Mouse (Mus musculus) layer of hippocampus, adult 8-10 months (tissue): ENCODE results near the gene Gm10718. TPM values are rescaled to one million over a fixed set of nuclear protein-coding genes. Genes with fewer than 3 reads are reported as not detected.
"Not testable (repeated sequence)": the region's sequence is repeated elsewhere in the genome, so short reads cannot be mapped to it uniquely, and the experiment has no call there.

Source experiments
- DNase-seq, 2 experiments: peaks; one replicate each; pipeline ENCODE4 v3.0.0; 2022; ENCODE audit warnings: low spot score in 2 of 2
- total RNA-seq, 4 experiments: library from RNA; stranded (reverse); gene quantifications; 2 replicates each; pipeline ENCODE4 v1.2.4; 2022

Gm10718 gene
- under 1 TPM in 2 of 4 experiments, not detected in 2; 0.68 to 0.81 TPM for total RNA-seq

DNA sequence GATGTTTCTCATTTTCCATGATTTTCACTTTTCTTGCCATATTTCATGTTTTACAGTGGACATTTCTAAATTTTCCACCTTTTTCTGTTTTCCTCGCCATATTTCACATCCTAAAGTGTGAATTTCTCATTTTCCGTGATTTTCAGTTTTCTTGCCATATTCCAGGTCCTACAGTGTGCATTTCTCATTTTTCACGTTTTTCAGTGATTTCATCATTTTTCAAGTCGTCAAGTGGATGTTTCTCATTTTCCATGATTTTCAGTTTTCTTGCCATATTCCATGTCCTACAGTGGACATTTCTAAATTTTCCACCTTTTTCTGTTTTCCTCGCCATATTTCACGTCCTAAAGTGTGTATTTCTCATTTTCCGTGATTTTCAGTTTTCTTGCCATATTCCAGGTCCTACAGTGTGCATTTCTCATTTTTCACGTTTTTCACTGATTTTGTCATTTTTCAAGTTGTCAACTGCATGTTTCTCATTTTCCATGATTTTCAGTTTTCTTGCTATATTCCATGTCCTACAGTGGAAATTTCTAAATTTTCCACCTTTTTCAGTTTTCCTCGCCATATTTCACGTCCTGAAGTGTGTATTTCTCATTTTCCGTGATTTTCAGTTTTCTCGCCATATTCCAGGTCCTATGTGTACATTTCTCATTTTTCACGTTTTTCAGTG, at the start of gene Gm10718:
Gm10718 (plus strand) TSS at position 236 of the 673 bp plus-strand sequence.
- peak; percentile 20 to 37 for DNase-seq

DNA sequence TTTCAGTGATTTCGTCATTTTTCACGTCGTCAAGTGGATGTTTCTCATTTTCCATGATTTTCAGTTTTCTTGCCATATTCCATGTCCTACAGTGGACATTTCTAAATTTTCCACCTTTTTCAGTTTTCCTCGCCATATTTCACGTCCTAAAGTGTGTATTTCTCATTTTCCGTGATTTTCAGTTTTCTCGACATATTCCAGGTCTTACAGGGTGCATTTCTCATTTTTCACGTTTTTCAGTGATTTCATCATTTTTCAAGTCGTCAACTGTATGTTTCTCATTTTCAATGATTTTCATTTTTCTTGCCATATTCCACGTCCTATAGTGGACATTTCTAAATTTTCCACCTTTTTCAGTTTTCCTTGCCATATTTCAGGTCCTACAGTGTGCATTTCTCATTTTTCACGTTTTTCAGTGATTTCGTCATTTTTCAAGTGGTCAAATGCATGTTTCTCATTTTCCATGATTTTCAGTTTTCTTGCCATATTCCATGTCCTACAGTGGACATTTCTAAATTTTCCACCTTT, 22.8 kb upstream of the Gm10718 start, which contains the start of gene Gm10722:
Gm10722 (plus strand) TSS at position 478 of the 528 bp plus-strand sequence.
- DNase-seq = peak; percentile 2 to 7

DNA sequence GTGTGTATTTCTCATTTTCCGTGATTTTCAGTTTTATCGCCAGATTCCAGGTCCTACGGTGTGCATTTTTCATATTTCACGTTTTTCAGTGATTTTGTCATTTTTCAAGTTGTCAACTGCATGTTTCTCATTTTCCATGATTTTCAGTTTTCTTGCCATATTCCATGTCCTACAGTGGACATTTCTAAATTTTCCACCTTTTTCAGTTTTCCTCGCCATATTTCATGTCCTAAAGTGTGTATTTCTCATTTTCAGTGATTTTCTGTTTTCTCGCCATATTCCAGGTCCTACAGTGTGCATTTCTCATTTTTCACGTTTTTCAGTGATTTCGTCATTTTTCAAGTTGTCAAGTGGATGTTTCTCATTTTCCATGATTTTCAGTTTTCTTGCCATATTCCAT, 22.3 kb upstream of the Gm10718 start:
- DNase-seq = peak; percentile 7 to 14

DNA sequence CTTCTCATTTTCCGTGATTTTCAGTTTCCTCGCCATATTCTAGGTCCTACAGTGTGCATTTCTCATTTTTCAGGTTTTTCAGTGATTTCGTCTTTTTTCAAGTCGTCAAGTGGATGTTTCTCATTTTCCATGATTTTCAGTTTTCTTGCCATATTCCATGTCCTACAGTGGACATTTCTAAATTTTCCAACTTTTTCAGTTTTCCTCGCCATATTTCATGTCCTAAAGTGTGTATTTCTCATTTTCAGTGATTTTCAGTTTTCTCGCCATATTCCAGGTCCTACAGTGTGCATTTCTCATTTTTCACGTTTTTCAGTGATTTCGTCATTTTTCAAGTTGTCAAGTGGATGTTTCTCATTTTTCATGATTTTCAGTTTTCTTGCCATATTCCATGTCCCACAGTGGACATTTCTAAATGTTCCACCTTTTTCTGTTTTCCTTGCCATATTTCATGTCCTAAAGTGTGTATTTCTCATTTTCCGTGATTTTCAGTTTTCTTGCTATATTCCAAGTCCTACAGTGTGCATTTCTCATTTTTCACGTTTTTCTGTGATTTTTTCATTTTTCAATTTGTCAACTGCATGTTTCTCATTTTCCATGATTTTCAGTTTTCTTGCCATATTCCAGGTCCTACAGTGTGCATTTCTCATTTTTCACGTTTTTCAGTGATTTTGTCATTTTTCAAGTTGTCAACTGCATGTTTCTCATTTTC, 21.2 kb upstream of the Gm10718 start:
- peak; percentile 97 to 99 for DNase-seq

DNA sequence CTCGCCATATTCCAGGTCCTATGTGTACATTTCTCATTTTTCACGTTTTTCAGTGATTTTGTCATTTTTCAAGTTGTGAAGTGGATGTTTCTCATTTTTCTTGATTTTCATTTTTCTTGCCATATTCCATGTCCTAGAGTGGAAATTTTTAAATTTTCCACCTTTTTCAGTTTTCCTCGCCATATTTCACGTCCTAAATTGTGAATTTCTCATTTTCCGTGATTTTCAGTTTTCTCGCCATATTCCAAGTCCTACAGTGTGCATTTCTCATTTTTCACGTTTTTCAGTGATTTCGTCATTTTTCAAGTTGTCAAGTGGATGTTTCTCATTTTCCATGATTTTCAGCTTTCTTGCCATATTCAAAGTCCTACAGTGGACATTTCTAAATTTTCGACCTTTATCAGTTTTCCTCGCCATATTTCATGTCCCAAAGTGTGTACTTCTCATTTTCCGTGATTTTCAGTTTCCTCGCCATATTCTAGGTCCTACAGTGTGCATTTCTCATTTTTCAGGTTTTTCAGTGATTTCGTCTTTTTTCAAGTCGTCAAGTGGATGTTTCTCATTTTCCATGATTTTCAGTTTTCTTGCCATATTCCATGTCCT, 20.5 kb upstream of the Gm10718 start, which contains the start of gene Gm11168:
Gm11168 (plus strand) TSS at position 553 of the 603 bp plus-strand sequence.
- DNase-seq = not testable (repeated sequence)

DNA sequence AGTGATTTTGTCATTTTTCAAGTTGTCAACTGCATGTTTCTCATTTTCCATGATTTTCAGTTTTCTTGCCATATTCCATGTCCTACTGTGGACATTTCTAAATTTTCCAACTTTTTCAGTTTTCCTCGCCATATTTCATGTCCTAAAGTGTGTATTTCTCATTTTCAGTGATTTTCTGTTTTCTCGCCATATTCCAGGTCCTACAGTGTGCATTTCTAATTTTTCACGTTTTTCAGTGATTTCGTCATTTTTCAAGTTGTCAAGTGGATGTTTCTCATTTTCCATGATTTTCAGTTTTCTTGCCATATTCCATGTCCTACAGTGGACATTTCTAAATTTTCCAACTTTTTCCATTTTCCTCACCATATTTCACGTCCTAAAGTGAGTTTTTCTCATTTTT, 17.2 kb upstream of the Gm10718 start:
- not testable (repeated sequence) for DNase-seq

DNA sequence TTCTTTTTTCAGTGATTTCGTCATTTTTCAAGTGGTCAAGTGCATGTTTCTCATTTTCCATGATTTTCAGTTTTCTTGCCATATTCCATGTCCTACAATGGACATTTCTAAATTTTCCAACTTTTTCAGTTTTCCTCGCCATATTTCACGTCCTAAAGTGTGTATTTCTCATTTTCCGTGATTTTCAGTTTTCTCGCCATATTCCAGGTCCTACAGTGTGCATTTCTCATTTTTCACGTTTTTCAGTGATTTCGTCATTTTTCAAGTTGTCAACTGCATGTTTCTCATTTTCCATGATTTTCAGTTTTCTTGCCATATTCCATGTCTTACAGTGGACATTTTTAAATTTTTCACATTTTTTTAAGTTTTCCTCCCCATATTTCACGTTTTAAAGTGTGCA, 16.7 kb upstream of the Gm10718 start:
- DNase-seq = peak; percentile 98 to 99

DNA sequence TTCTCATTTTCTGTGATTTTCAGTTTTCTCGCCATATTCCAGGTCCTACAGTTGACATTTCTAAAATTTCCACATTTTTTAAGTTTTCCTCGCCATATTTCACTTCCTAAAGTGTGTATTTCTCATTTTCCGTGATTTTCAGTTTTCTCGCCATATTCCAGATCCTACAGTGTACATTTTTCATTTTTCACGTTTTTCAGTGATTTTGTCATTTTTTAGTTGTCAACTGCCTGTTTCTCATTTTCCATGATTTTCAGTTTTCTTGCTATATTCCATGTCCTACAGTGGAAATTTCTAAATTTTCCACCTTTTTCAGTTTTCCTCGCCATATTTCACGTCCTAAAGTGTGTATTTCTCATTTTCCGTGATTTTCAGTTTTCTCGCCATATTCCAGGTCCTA, 16.1 kb upstream of the Gm10718 start:
- DNase-seq = not testable (repeated sequence)

DNA sequence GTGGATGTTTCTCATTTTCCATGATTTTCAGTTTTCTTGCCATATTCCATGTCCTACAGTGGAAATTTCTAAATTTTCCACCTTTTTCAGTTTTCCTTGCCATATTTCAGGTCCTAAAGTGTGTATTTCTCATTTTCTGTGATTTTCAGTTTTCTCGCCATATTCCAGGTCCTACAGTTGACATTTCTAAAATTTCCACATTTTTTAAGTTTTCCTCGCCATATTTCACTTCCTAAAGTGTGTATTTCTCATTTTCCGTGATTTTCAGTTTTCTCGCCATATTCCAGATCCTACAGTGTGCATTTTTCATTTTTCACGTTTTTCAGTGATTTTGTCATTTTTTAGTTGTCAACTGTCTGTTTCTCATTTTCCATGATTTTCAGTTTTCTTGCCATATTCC, 14.0 kb upstream of the Gm10718 start:
- DNase-seq = not testable (repeated sequence)

DNA sequence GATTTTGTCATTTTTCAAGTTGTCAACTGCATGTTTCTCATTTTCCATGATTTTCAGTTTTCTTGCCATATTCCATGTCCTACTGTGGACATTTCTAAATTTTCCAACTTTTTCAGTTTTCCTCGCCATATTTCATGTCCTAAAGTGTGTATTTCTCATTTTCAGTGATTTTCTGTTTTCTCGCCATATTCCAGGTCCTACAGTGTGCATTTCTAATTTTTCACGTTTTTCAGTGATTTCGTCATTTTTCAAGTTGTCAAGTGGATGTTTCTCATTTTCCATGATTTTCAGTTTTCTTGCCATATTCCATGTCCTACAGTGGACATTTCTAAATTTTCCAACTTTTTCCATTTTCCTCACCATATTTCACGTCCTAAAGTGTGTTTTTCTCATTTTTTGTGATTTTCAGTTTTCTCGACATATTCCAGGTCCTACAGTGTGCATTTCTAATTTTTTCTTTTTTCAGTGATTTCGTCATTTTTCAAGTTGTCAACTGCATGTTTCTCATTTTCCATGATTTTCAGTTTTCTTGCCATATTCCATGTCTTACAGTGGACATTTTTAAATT, 11.2 kb upstream of the Gm10718 start:
- not testable (repeated sequence) for DNase-seq

DNA sequence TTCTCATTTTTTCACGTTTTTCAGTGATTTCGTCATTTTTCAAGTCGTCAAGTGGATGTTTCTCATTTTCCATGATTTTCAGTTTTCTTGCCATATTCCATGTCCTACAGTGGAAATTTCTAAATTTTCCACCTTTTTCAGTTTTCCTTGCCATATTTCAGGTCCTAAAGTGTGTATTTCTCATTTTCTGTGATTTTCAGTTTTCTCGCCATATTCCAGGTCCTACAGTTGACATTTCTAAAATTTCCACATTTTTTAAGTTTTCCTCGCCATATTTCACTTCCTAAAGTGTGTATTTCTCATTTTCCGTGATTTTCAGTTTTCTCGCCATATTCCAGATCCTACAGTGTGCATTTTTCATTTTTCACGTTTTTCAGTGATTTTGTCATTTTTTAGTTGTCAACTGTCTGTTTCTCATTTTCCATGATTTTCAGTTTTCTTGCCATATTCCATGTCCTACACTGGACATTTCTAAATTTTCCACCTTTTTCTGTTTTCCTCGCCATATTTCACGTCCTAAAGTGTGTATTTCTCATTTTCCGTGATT, 10.5 kb upstream of the Gm10718 start, which contains the start of gene Gm10721:
Gm10721 (plus strand) TSS at position 408 of the 547 bp plus-strand sequence.
- not testable (repeated sequence) for DNase-seq

DNA sequence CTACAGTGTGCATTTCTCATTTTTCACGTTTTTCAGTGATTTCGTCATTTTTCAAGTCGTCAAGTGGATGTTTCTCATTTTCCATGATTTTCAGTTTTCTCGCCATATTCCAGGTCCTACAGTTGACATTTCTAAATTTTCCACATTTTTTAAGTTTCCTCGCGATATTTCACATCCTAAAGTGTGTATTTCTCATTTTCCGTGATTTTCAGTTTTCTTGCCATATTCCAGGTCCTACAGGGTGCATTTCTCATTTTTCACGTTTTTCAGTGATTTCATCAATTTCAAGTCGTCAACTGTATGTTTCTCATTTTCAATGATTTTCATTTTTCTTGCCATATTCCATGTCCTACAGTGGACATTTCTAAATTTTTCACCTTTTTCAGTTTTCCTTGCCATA, 8.0 kb upstream of the Gm10718 start, which contains the start of gene Gm10720:
Gm10720 (plus strand) TSS at position 301 of the 400 bp plus-strand sequence.
- DNase-seq = not testable (repeated sequence)

DNA sequence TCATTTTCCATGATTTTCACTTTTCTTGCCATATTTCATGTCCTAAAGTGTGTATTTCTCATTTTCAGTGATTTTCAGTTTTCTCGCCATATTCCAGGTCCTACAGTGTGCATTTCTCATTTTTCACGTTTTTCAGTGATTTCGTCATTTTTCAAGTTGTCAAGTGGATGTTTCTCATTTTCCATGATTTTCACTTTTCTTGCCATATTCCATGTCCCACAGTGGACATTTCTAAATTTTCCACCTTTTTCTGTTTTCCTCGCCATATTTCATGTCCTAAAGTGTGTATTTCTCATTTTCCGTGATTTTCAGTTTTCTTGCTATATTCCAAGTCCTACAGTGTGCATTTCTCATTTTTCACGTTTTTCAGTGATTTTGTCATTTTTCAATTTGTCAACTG, 7.5 kb upstream of the Gm10718 start:
- DNase-seq = not testable (repeated sequence)

DNA sequence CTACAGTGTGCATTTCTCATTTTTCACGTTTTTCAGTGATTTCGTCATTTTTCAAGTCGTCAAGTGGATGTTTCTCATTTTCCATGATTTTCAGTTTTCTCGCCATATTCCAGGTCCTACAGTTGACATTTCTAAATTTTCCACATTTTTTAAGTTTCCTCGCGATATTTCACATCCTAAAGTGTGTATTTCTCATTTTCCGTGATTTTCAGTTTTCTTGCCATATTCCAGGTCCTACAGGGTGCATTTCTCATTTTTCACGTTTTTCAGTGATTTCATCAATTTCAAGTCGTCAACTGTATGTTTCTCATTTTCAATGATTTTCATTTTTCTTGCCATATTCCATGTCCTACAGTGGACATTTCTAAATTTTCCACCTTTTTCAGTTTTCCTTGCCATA, 6.2 kb upstream of the Gm10718 start, which contains the start of gene Gm10719:
Gm10719 (plus strand) TSS at position 301 of the 400 bp plus-strand sequence.
- DNase-seq = not testable (repeated sequence)

DNA sequence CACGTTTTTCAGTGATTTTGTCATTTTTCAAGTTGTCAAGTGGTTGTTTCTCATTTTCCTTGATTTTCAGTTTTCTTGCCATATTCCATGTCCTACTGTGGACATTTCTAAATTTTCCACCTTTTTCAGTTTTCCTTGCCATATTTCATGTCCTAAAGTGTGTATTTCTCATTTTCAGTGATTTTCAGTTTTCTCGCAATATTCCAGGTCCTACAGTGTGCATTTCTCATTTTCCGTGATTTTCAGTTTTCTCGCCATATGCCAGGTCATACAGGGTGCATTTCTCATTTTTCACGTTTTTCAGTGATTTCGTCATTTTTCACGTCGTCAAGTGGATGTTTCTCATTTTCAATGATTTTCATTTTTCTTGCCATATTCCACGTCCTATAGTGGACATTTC, 4.4 kb upstream of the Gm10718 start:
- peak in 1 of 2 experiments; percentile 98 for DNase-seq

DNA sequence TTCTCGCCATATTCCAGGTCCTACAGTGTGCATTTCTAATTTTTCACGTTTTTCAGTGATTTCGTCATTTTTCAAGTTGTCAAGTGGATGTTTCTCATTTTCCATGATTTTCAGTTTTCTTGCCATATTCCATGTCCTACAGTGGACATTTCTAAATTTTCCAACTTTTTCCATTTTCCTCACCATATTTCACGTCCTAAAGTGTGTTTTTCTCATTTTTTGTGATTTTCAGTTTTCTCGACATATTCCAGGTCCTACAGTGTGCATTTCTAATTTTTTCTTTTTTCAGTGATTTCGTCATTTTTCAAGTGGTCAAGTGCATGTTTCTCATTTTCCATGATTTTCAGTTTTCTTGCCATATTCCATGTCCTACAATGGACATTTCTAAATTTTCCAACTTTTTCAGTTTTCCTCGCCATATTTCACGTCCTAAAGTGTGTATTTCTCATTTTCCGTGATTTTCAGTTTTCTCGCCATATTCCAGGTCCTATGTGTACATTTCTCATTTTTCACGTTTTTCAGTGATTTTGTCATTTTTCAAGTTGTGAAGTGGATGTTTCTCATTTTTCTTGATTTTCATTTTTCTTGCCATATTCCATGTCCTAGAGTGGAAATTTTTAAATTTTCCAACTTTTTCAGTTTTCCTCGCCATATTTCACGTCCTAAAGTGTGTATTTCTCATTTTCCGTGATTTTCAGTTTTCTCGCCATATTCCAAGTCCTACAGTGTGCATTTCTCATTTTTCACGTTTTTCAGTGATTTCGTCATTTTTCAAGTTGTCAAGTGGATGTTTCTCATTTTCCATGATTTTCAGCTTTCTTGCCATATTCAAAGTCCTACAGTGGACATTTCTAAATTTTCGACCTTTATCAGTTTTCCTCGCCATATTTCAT, 3.3 kb upstream of the Gm10718 start:
- DNase-seq = peak; percentile 35 to 62

DNA sequence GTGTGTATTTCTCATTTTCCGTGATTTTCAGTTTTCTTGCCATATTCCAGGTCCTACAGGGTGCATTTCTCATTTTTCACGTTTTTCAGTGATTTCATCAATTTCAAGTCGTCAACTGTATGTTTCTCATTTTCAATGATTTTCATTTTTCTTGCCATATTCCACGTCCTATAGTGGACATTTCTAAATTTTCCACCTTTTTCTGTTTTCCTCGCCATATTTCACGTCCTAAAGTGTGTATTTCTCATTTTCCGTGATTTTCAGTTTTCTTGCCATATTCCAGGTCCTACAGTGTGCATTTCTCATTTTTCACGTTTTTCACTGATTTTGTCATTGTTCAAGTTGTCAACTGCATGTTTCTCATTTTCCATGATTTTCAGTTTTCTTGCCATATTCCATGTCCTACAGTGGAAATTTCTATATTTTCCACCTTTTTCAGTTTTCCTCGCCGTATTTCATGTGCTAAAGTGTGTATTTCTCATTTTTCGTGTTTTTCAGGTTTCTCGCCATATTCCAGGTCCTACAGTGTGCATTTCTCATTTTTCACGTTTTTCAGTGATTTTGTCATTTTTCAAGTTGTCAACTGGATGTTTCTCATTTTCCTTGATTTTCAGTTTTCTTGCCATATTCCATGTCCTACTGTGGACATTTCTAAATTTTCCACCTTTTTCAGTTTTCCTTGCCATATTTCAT, 885 bp upstream of the Gm10718 start:
- peak; percentile 67 to 80 for DNase-seq

DNA sequence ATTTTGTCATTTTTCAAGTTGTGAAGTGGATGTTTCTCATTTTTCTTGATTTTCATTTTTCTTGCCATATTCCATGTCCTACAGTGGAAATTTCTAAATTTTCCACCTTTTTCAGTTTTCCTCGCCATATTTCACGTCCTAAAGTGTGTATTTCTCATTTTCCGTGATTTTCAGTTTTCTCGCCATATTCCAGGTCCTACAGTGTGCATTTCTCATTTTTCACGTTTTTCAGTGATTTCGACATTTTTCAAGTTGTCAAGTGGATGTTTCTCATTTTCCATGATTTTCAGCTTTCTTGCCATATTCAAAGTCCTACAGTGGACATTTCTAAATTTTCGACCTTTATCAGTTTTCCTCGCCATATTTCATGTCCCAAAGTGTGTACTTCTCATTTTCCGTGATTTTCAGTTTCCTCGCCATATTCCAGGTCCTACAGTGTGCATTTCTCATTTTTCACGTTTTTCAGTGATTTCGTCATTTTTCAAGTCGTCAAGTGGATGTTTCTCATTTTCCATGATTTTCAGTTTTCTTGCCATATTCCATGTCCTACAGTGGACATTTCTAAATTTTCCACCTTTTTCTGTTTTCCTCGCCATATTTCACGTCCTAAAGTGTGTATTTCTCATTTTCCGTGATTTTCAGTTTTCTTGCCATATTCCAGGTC, 770 bp downstream of the Gm10718 start:
- DNase-seq = peak; percentile 99 to 100
